Comparison of ENCODE assay signal across 8 mouse cellular contexts in genomic region chr8:47413524-47414257, GRCm38 (mm10). TPM values are rescaled to one million over a fixed set of nuclear protein-coding genes. Genes with fewer than 3 reads are reported as not detected.
DNase-seq lines count a peak whose midpoint lies in the region; ATAC-seq and TF ChIP-seq lines count a peak whose summit lies in the region.

No protein-coding gene starts in this region.

- 1% methylated on average over 44 of the region's 46 CpGs for WGBS in spleen, adult 2 months
- WGBS in forebrain, embryonic 11.5 days, result 2% methylated on average over 44 of the region's 46 CpGs
- WGBS in heart, postnatal 0 days, result under 1% methylated on average over 46 of the region's 46 CpGs
- under 1% methylated on average over 46 of the region's 46 CpGs for WGBS in liver, embryonic 12.5 days (ENCODE audit: insufficient replicate concordance)
- 1% methylated on average over 42 of the region's 46 CpGs for WGBS in neural tube, embryonic 12.5 days

- H3K4me1 ChIP-seq in spleen, adult 2 months (ENCODE audit: control insufficient read depth, insufficient read depth, insufficient read length), result peaks cover 5% of the 10 kb centered on the region; the same call in 1 of the 2 replicates
- H3K4me1 ChIP-seq in forebrain, embryonic 11.5 days (replicated peaks; ENCODE audit: control insufficient read depth, insufficient read depth, low read length), result peaks cover 14% of the 10 kb centered on the region; the same call in 1 of the 2 replicates
- 0 out of 2 replicates have a peak, but pooled peaks cover 4% of the 10 kb centered on the region for H3K4me1 ChIP-seq in heart, postnatal 0 days (ENCODE audit: control insufficient read depth, insufficient read depth)
- H3K4me1 ChIP-seq in liver, embryonic 12.5 days, result peaks cover 15% of the 10 kb centered on the region; the same call in 1 of the 2 replicates
- H3K4me1 ChIP-seq in neural tube, embryonic 12.5 days, result peaks cover 20% of the 10 kb centered on the region

- peak overlapping the region; percentile 57 for H3K9ac ChIP-seq in forebrain, embryonic 11.5 days (ENCODE audit: low read length)
- peak overlapping the region; percentile 60 for H3K9ac ChIP-seq in heart, postnatal 0 days (replicated peaks; ENCODE audit: low read depth, low read length)
- H3K9ac ChIP-seq in liver, embryonic 12.5 days, result peak overlapping the region; percentile 31; the same call in 1 of the 2 replicates
- H3K9ac ChIP-seq in neural tube, embryonic 12.5 days, result peak overlapping the region; percentile 47

- DNase-seq in spleen, adult 2 months (ENCODE audit: low read depth in 1 of 2, low spot score in 2 of 2), result peak in 1 of 2 experiments; percentile 3
- DNase-seq in spleen, adult 12 weeks (ENCODE audit: low spot score), result no peak
- DNase-seq in forebrain, embryonic 11.5 days (ENCODE audit: low spot score), result peak; percentile 82
- DNase-seq in heart, postnatal 0 days (ENCODE audit: low spot score), result peak; percentile 42
- peak; percentile 91 for DNase-seq in kidney, postnatal 14 days
- peak; percentile 59 for DNase-seq in thymus, postnatal 14 days

- H3K4me3 ChIP-seq in spleen, adult 2 months (ENCODE audit: extremely low read depth, insufficient read depth, insufficient read length), result peak overlapping the region; percentile 44; the same call in 1 of the 2 replicates
- peak overlapping the region; percentile 64 for H3K4me3 ChIP-seq in forebrain, embryonic 11.5 days (ENCODE audit: low read depth, low read length)
- H3K4me3 ChIP-seq in heart, postnatal 0 days (ENCODE audit: low read depth, low read length), result peak overlapping the region; percentile 78
- peak overlapping the region; percentile 57 for H3K4me3 ChIP-seq in liver, embryonic 12.5 days
- peak overlapping the region; percentile 57 for H3K4me3 ChIP-seq in neural tube, embryonic 12.5 days

- no peaks in the 10 kb centered on the region for H3K9me3 ChIP-seq in forebrain, embryonic 11.5 days (ENCODE audit: control insufficient read depth, low read length)
- no peaks in the 10 kb centered on the region for H3K9me3 ChIP-seq in heart, postnatal 0 days (replicated peaks; ENCODE audit: control insufficient read depth, low read length)
- H3K9me3 ChIP-seq in liver, embryonic 12.5 days (replicated peaks), result no peaks in the 10 kb centered on the region
- H3K9me3 ChIP-seq in neural tube, embryonic 12.5 days, result no peaks in the 10 kb centered on the region

- no peaks in the 10 kb centered on the region for H3K36me3 ChIP-seq in spleen, adult 2 months (ENCODE audit: control insufficient read depth, insufficient read depth, low read length)
- H3K36me3 ChIP-seq in forebrain, embryonic 11.5 days (ENCODE audit: control insufficient read depth, insufficient read depth, low read length), result no peaks in the 10 kb centered on the region
- H3K36me3 ChIP-seq in heart, postnatal 0 days (replicated peaks; ENCODE audit: control insufficient read depth, insufficient read depth, low read length), result no peaks in the 10 kb centered on the region
- no peaks in the 10 kb centered on the region for H3K36me3 ChIP-seq in liver, embryonic 12.5 days
- no peaks in the 10 kb centered on the region for H3K36me3 ChIP-seq in neural tube, embryonic 12.5 days

- peak overlapping the region; percentile 98 for H3K4me2 ChIP-seq in forebrain, embryonic 11.5 days (ENCODE audit: low read depth, low read length, severe bottlenecking)
- H3K4me2 ChIP-seq in heart, postnatal 0 days (ENCODE audit: low read depth, low read length), result peak overlapping the region; percentile 78
- peak overlapping the region; percentile 67 for H3K4me2 ChIP-seq in liver, embryonic 12.5 days
- H3K4me2 ChIP-seq in neural tube, embryonic 12.5 days (replicated peaks), result peak overlapping the region; percentile 98

- TF ChIP-seq CTCF in spleen, adult 2 months (IDR thresholded peaks at IDR 0.05; ENCODE audit: extremely low read depth, insufficient read depth, insufficient read length, insufficient replicate concordance), result no peak
- TF ChIP-seq CTCF in heart, postnatal 0 days (IDR thresholded peaks at IDR 0.05; ENCODE audit: low read depth), result no peak

- ATAC-seq in forebrain, embryonic 11.5 days (replicated peaks; ENCODE audit: low FRiP score), result peak; percentile 77
- ATAC-seq in heart, postnatal 0 days (ENCODE audit: insufficient read depth, low read depth), result peak; percentile 75
- ATAC-seq in liver, embryonic 12.5 days, result peak; percentile 37; the same call in 1 of the 2 replicates
- peak; percentile 54 for ATAC-seq in neural tube, embryonic 12.5 days (ENCODE audit: low FRiP score, low read depth)

- TF ChIP-seq EP300 in heart, postnatal 0 days (IDR thresholded peaks at IDR 0.05; ENCODE audit: low read depth), result no peak

- no peak overlapping the region for H3K27ac ChIP-seq in spleen, adult 2 months (ENCODE audit: insufficient read depth, low read length)
- H3K27ac ChIP-seq in forebrain, embryonic 11.5 days (ENCODE audit: low read depth, low read length), result no peak overlapping the region
- H3K27ac ChIP-seq in heart, postnatal 0 days (ENCODE audit: low read depth), result peak overlapping the region; percentile 63
- H3K27ac ChIP-seq in liver, embryonic 12.5 days, result no peak overlapping the region
- peak overlapping the region; percentile 20; the same call in 1 of the 2 replicates for H3K27ac ChIP-seq in neural tube, embryonic 12.5 days

- TF ChIP-seq POLR2A in spleen, adult 2 months (IDR thresholded peaks at IDR 0.05; ENCODE audit: low read depth, low read length), result no peak

- peaks cover 22% of the 10 kb centered on the region for H3K27me3 ChIP-seq in spleen, adult 2 months (ENCODE audit: control insufficient read depth, insufficient read depth, low read length)
- peaks cover 41% of the 10 kb centered on the region for H3K27me3 ChIP-seq in forebrain, embryonic 11.5 days (ENCODE audit: control insufficient read depth, insufficient read depth, low read length)
- H3K27me3 ChIP-seq in heart, postnatal 0 days (ENCODE audit: control insufficient read depth, insufficient read depth, low read length), result peaks cover 45% of the 10 kb centered on the region
- H3K27me3 ChIP-seq in liver, embryonic 12.5 days (replicated peaks), result peaks cover 79% of the 10 kb centered on the region
- H3K27me3 ChIP-seq in neural tube, embryonic 12.5 days (replicated peaks), result peaks cover 50% of the 10 kb centered on the region

RNA-seq across cellular contexts. Expression of gene Stox2, which starts 32.5 kb away (rescaled TPM):
- 0.35 and 0.50 TPM in 2 replicates for polyA plus RNA-seq in spleen, adult 2 months (2012; rRNA removed)
- polyA plus RNA-seq in forebrain, embryonic 11.5 days (2014; fragmentation: Nextera tagmentation; extraction: Ambion mirVana), result 34.6 and 39.3 TPM in 2 replicates
- total RNA-seq in heart, postnatal 0 days (2014; rRNA removed; ENCODE audit: low replicate concordance), result 12.7 and 18.2 TPM in 2 replicates
- polyA plus RNA-seq in heart, postnatal 0 days (2015; fragmentation: Nextera tagmentation; extraction: Ambion mirVana), result 4.5 and 6.2 TPM in 2 replicates
- polyA plus RNA-seq in liver, embryonic 12.5 days (2016; fragmentation: Nextera tagmentation; extraction: Ambion mirVana), result 0.89 and 0.97 TPM in 2 replicates
- polyA plus RNA-seq in neural tube, embryonic 12.5 days (2016; fragmentation: Nextera tagmentation; extraction: Ambion mirVana), result 35.7 and 44.0 TPM in 2 replicates

Comparison
In these comparisons a context has a peak if more than half of its experiments do, and no peak if none do; other contexts are left out.
1. H3K27ac ChIP-seq: peak in heart, postnatal 0 days (single experiment) and neural tube, embryonic 12.5 days (single experiment); none in spleen, adult 2 months (single experiment), forebrain, embryonic 11.5 days (single experiment) and liver, embryonic 12.5 days (single experiment).
2. Peak in every context shown above with its lines, with median percentiles within 50 percentile points of each other: H3K4me3 ChIP-seq, ATAC-seq, H3K4me2 ChIP-seq and H3K9ac ChIP-seq.